Mouse (Mus musculus): ENCODE measurements around the gene Bnipl. TPM values are rescaled to one million over a fixed set of nuclear protein-coding genes. Genes with fewer than 3 reads are reported as not detected.
A peak's percentile ranks its signal among the peaks of the same experiment; 100 is the strongest.

Bnipl gene
- polyA plus RNA-seq, 1 experiment = 4.1 TPM

- peak within 1 kb of the TSS; percentile 75 for H3K4me3 ChIP-seq (ENCODE audit: low read depth, low read length)
- H3K9ac ChIP-seq (ENCODE audit: low read depth, poor library complexity, severe bottlenecking) = peak within 1 kb of the TSS; percentile 93
- peaks cover 7% of the 10 kb centered on the region; the same call in 1 of the 2 replicates for H3K36me3 ChIP-seq (ENCODE audit: control insufficient read depth, insufficient read depth, low read length, poor library complexity, severe bottlenecking)
- H3K4me1 ChIP-seq (ENCODE audit: control insufficient read depth, insufficient read depth, low read length) = peaks cover 3% of the 10 kb centered on the region
- H3K27ac ChIP-seq (ENCODE audit: insufficient read depth, low read length) = peak within 1 kb of the TSS; percentile 88
- H3K9me3 ChIP-seq (replicated peaks; ENCODE audit: control insufficient read depth, insufficient read depth, low read length, poor library complexity, severe bottlenecking) = no peaks in the 10 kb centered on the region
- no peak for TF ChIP-seq EP300 (IDR thresholded peaks at IDR 0.05; ENCODE audit: insufficient read depth, low read depth, low read length)
- TF ChIP-seq POLR2A (IDR thresholded peaks at IDR 0.05; ENCODE audit: insufficient read depth, low read length) = no peak
- TF ChIP-seq CTCF (IDR thresholded peaks at IDR 0.05; ENCODE audit: low read depth, low read length) = no peak
- no peaks in the 10 kb centered on the region for H3K27me3 ChIP-seq (ENCODE audit: control insufficient read depth, insufficient read depth, low read length, poor library complexity, severe bottlenecking)
These were observed 22.7 kb downstream of the Bnipl start, which contains the start of gene Cdc42se1 for GRCm38 (mm10) chr3:95228148-95228893. Gene Cdc42se1, plus strand, starts transcription at chr3:95228732.

GRCm38 (mm10) chr3:95227214-95227613, 23.8 kb downstream of the Bnipl start:
- H3K4me3 ChIP-seq (ENCODE audit: low read depth, low read length) = peak overlapping the region; percentile 36
- peak overlapping the region; percentile 47; the same call in 1 of the 2 replicates for H3K27ac ChIP-seq (ENCODE audit: insufficient read depth, low read length)
- peaks cover 12% of the 10 kb centered on the region for H3K36me3 ChIP-seq (ENCODE audit: control insufficient read depth, insufficient read depth, low read length, poor library complexity, severe bottlenecking)
- no peak for TF ChIP-seq EP300 (IDR thresholded peaks at IDR 0.05; ENCODE audit: insufficient read depth, low read depth, low read length)
- no peaks in the 10 kb centered on the region for H3K4me1 ChIP-seq (ENCODE audit: control insufficient read depth, insufficient read depth, low read length)
- no peaks in the 10 kb centered on the region for H3K27me3 ChIP-seq (ENCODE audit: control insufficient read depth, insufficient read depth, low read length, poor library complexity, severe bottlenecking)
- no peaks in the 10 kb centered on the region for H3K9me3 ChIP-seq (replicated peaks; ENCODE audit: control insufficient read depth, insufficient read depth, low read length, poor library complexity, severe bottlenecking)
- peak overlapping the region; percentile 55; the same call in 1 of the 2 replicates for H3K9ac ChIP-seq (ENCODE audit: low read depth, poor library complexity, severe bottlenecking)

- no peak for TF ChIP-seq CTCF (IDR thresholded peaks at IDR 0.05; ENCODE audit: low read depth, low read length)
- TF ChIP-seq EP300 (IDR thresholded peaks at IDR 0.05; ENCODE audit: insufficient read depth, low read depth, low read length) = 0 out of 2 replicates have a peak, but pooled peaks have one; percentile 8
- Histone ChIP-seq H3K27me3 (ENCODE audit: control insufficient read depth, insufficient read depth, low read length, poor library complexity, severe bottlenecking) (no peaks in the 10 kb centered on the region), H3K9ac (ENCODE audit: low read depth, poor library complexity, severe bottlenecking) (no peak overlapping the region), H3K4me1 (ENCODE audit: control insufficient read depth, insufficient read depth, low read length) (no peaks in the 10 kb centered on the region), H3K4me3 (ENCODE audit: low read depth, low read length) (no peak overlapping the region), H3K36me3 (ENCODE audit: control insufficient read depth, insufficient read depth, low read length, poor library complexity, severe bottlenecking) (peaks cover 15% of the 10 kb centered on the region), H3K27ac (ENCODE audit: insufficient read depth, low read length) (no peak overlapping the region), H3K9me3 (replicated peaks; ENCODE audit: control insufficient read depth, insufficient read depth, low read length, poor library complexity, severe bottlenecking) (no peaks in the 10 kb centered on the region)
These were observed 26.7 kb downstream of the Bnipl start for GRCm38 (mm10) chr3:95224295-95224694.

GRCm38 (mm10) chr3:95223041-95223440, 28.0 kb downstream of the Bnipl start:
- Histone ChIP-seq H3K9ac (ENCODE audit: low read depth, poor library complexity, severe bottlenecking) (no peak overlapping the region), H3K27me3 (ENCODE audit: control insufficient read depth, insufficient read depth, low read length, poor library complexity, severe bottlenecking) (no peaks in the 10 kb centered on the region), H3K9me3 (replicated peaks; ENCODE audit: control insufficient read depth, insufficient read depth, low read length, poor library complexity, severe bottlenecking) (no peaks in the 10 kb centered on the region), H3K36me3 (ENCODE audit: control insufficient read depth, insufficient read depth, low read length, poor library complexity, severe bottlenecking) (peaks cover 16% of the 10 kb centered on the region), H3K4me1 (ENCODE audit: control insufficient read depth, insufficient read depth, low read length) (no peaks in the 10 kb centered on the region), H3K4me3 (ENCODE audit: low read depth, low read length) (no peak overlapping the region), H3K27ac (ENCODE audit: insufficient read depth, low read length) (no peak overlapping the region)
- TF ChIP-seq POLR2A (IDR thresholded peaks at IDR 0.05; ENCODE audit: insufficient read depth, low read length) (no peak), EP300 (IDR thresholded peaks at IDR 0.05; ENCODE audit: insufficient read depth, low read depth, low read length) (no peak), CTCF (IDR thresholded peaks at IDR 0.05; ENCODE audit: low read depth, low read length) (no peak)

GRCm38 (mm10) chr3:95218466-95219137, 32.4 kb downstream of the Bnipl start:
- peaks cover 23% of the 10 kb centered on the region for H3K36me3 ChIP-seq (ENCODE audit: control insufficient read depth, insufficient read depth, low read length, poor library complexity, severe bottlenecking)
- H3K27ac ChIP-seq (ENCODE audit: insufficient read depth, low read length) = peak overlapping the region; percentile 74
- H3K9ac ChIP-seq (ENCODE audit: low read depth, poor library complexity, severe bottlenecking) = peak overlapping the region; percentile 90
- H3K9me3 ChIP-seq (replicated peaks; ENCODE audit: control insufficient read depth, insufficient read depth, low read length, poor library complexity, severe bottlenecking) = no peaks in the 10 kb centered on the region
- H3K4me3 ChIP-seq (ENCODE audit: low read depth, low read length) = peak overlapping the region; percentile 76
- TF ChIP-seq EP300 (IDR thresholded peaks at IDR 0.05; ENCODE audit: insufficient read depth, low read depth, low read length) = no peak
- no peak for TF ChIP-seq POLR2A (IDR thresholded peaks at IDR 0.05; ENCODE audit: insufficient read depth, low read length)
- no peak for TF ChIP-seq CTCF (IDR thresholded peaks at IDR 0.05; ENCODE audit: low read depth, low read length)
- no peaks in the 10 kb centered on the region for H3K27me3 ChIP-seq (ENCODE audit: control insufficient read depth, insufficient read depth, low read length, poor library complexity, severe bottlenecking)
- no peaks in the 10 kb centered on the region for H3K4me1 ChIP-seq (ENCODE audit: control insufficient read depth, insufficient read depth, low read length)
